7 mouse cellular contexts compared by ENCODE assay signal in the genomic region with DNA sequence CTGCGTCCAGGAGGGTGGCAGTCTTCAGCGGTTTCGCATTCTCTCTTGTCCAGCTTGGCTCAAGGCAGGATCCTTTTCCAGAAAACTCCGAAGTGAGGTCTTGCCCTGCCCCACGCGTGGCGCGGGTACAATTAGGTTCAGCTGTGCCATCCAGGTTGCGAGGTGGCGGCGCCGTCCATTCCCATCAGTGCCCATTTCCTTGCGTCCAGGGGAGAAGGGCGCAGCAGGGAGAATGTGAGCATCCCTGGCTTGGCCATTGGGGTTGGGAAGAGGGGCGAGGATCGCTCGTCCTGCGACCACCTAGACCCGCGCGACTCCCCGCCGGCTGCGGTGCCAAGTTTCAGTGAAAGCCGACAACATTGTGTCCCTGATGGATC. TPM values are rescaled to one million over a fixed set of nuclear protein-coding genes. Genes with fewer than 3 reads are reported as not detected.
A peak's percentile ranks its signal among the peaks of the same experiment; 100 is the strongest.
DNase-seq lines count a peak whose midpoint lies in the region; ATAC-seq and TF ChIP-seq lines count a peak whose summit lies in the region.

No protein-coding gene starts in this region.

- H3K9me3 ChIP-seq in lung, postnatal 0 days (ENCODE audit: low read length): no peaks in the 10 kb centered on the region
- no peaks in the 10 kb centered on the region for H3K9me3 ChIP-seq in forebrain, embryonic 10.5 days
- H3K9me3 ChIP-seq in liver, embryonic 11.5 days (ENCODE audit: control insufficient read depth, low read length): 0 out of 2 replicates have a peak, but pooled peaks cover 2% of the 10 kb centered on the region
- H3K9me3 ChIP-seq in stomach, embryonic 16.5 days (replicated peaks; ENCODE audit: control insufficient read depth, low read length): no peaks in the 10 kb centered on the region

- H3K4me2 ChIP-seq in lung, postnatal 0 days (replicated peaks; ENCODE audit: low read depth, low read length): peak overlapping the region; percentile 82
- peak overlapping the region; percentile 97 for H3K4me2 ChIP-seq in liver, embryonic 11.5 days
- H3K4me2 ChIP-seq in stomach, embryonic 16.5 days (ENCODE audit: low read depth, low read length): peak overlapping the region; percentile 91

- no peaks in the 10 kb centered on the region for H3K36me3 ChIP-seq in lung, postnatal 0 days (ENCODE audit: insufficient read depth, low read length)
- no peaks in the 10 kb centered on the region for H3K36me3 ChIP-seq in forebrain, embryonic 10.5 days (replicated peaks)
- no peaks in the 10 kb centered on the region for H3K36me3 ChIP-seq in liver, embryonic 11.5 days (ENCODE audit: control insufficient read depth, insufficient read depth, low read length)
- H3K36me3 ChIP-seq in stomach, embryonic 16.5 days (ENCODE audit: control insufficient read depth, insufficient read depth, low read length): no peaks in the 10 kb centered on the region

- H3K4me3 ChIP-seq in lung, postnatal 0 days (ENCODE audit: low read depth, low read length): peak overlapping the region; percentile 56
- peak overlapping the region; percentile 65 for H3K4me3 ChIP-seq in forebrain, embryonic 10.5 days
- H3K4me3 ChIP-seq in liver, embryonic 11.5 days (ENCODE audit: low read depth, low read length): peak overlapping the region; percentile 63
- H3K4me3 ChIP-seq in stomach, embryonic 16.5 days (replicated peaks; ENCODE audit: low read length): peak overlapping the region; percentile 73

- TF ChIP-seq EP300 in lung, postnatal 0 days (IDR thresholded peaks at IDR 0.05): no peak

- no peak for ATAC-seq in lung, postnatal 0 days
- ATAC-seq in liver, embryonic 11.5 days (replicated peaks; ENCODE audit: low FRiP score): peak; percentile 25; the same call in 1 of the 2 replicates
- no peak for ATAC-seq in stomach, embryonic 16.5 days (ENCODE audit: insufficient read depth, low FRiP score)

- peak overlapping the region; percentile 35 for H3K9ac ChIP-seq in lung, postnatal 0 days (replicated peaks; ENCODE audit: low read depth)
- H3K9ac ChIP-seq in liver, embryonic 11.5 days (ENCODE audit: low read depth, low read length): peak overlapping the region; percentile 43; the same call in 1 of the 2 replicates
- peak overlapping the region; percentile 81 for H3K9ac ChIP-seq in stomach, embryonic 16.5 days (ENCODE audit: low read length)

- no peaks in the 10 kb centered on the region for H3K27me3 ChIP-seq in lung, postnatal 0 days (replicated peaks; ENCODE audit: insufficient read depth, low read length)
- H3K27me3 ChIP-seq in forebrain, embryonic 10.5 days (ENCODE audit: poor library complexity, severe bottlenecking): peaks cover 80% of the 10 kb centered on the region
- peaks cover 23% of the 10 kb centered on the region for H3K27me3 ChIP-seq in liver, embryonic 11.5 days (replicated peaks; ENCODE audit: control insufficient read depth, insufficient read depth, low read length)
- H3K27me3 ChIP-seq in stomach, embryonic 16.5 days (ENCODE audit: control insufficient read depth, insufficient read depth, low read length): no peaks in the 10 kb centered on the region

- H3K4me1 ChIP-seq in lung, postnatal 0 days (ENCODE audit: insufficient read depth, low read depth, low read length): no peaks in the 10 kb centered on the region
- H3K4me1 ChIP-seq in forebrain, embryonic 10.5 days: peaks cover 21% of the 10 kb centered on the region
- no peaks in the 10 kb centered on the region; the same call in 1 of the 2 replicates for H3K4me1 ChIP-seq in liver, embryonic 11.5 days (replicated peaks; ENCODE audit: control insufficient read depth, insufficient read depth, low read length)
- H3K4me1 ChIP-seq in stomach, embryonic 16.5 days (ENCODE audit: control insufficient read depth, insufficient read depth, low read length): peaks cover 9% of the 10 kb centered on the region; the same call in 1 of the 2 replicates

- peak overlapping the region; percentile 43; the same call in 1 of the 2 replicates for H3K27ac ChIP-seq in lung, postnatal 0 days (ENCODE audit: low read length)
- H3K27ac ChIP-seq in forebrain, embryonic 10.5 days: peak overlapping the region; percentile 66; the same call in 1 of the 2 replicates
- H3K27ac ChIP-seq in liver, embryonic 11.5 days (ENCODE audit: low read depth, low read length): no peak overlapping the region
- 0 out of 2 replicates have a peak overlapping the region, but pooled peaks have one; percentile 14 for H3K27ac ChIP-seq in stomach, embryonic 16.5 days (ENCODE audit: low read length)

- no peak; the same call in 1 of the 2 replicates for TF ChIP-seq CTCF in lung, postnatal 0 days (IDR thresholded peaks at IDR 0.05)

- DNase-seq in lung, postnatal 0 days (ENCODE audit: low spot score): no peak
- DNase-seq in lung, postnatal 14 days: no peak
- peak; percentile 30 for DNase-seq in forebrain, embryonic 10.5 days (ENCODE audit: extremely low spot score, low spot score)
- DNase-seq in liver, embryonic 11.5 days (ENCODE audit: low spot score): peak; percentile 42
- DNase-seq in layer of hippocampus, postnatal 14 days (ENCODE audit: low spot score in 2 of 2): no peak
- DNase-seq in kidney, adult 8-10 months: no peak

- under 1% methylated on average over 25 of the region's 25 CpGs for WGBS in lung, postnatal 0 days
- WGBS in forebrain, embryonic 10.5 days: under 1% methylated on average over 25 of the region's 25 CpGs
- 2% methylated on average over 25 of the region's 25 CpGs for WGBS in liver, embryonic 11.5 days
- WGBS in stomach, embryonic 16.5 days: 0% methylated on average over 25 of the region's 25 CpGs

RNA-seq across cellular contexts. Expression of gene Tiam2, which starts 0.5 kb away (rescaled TPM):
- polyA plus RNA-seq in lung, postnatal 0 days (2015; fragmentation: Nextera tagmentation; extraction: Ambion mirVana): 2.4 and 4.2 TPM in 2 replicates
- 4.4 and 5.3 TPM in 2 replicates for polyA plus RNA-seq in forebrain, embryonic 10.5 days (2016; fragmentation: Nextera tagmentation; extraction: Ambion mirVana)
- polyA plus RNA-seq in liver, embryonic 11.5 days (2014; fragmentation: Nextera tagmentation; extraction: Ambion mirVana): 2.7 and 2.8 TPM in 2 replicates
- 4.7 and 5.0 TPM in 2 replicates for polyA plus RNA-seq in stomach, embryonic 16.5 days (2015; fragmentation: Nextera tagmentation; extraction: Ambion mirVana)
- total RNA-seq in layer of hippocampus, postnatal 14 days (2021): 10 to 100 TPM; 18.9 to 21.5 TPM

Comparison
In these comparisons a context has a peak if more than half of its experiments do, and no peak if none do; other contexts are left out.
1. DNase-seq: peak in forebrain, embryonic 10.5 days (single experiment) and liver, embryonic 11.5 days (single experiment); none in lung, postnatal 0 days (single experiment), lung, postnatal 14 days (single experiment), layer of hippocampus, postnatal 14 days (0 of 2) and kidney, adult 8-10 months (0 of 2).
2. Peak in every context shown above with its lines, with median percentiles within 50 percentile points of each other: H3K4me2 ChIP-seq, H3K4me3 ChIP-seq and H3K9ac ChIP-seq.